8 mouse cellular contexts compared by ENCODE assay signal in the genomic region with DNA sequence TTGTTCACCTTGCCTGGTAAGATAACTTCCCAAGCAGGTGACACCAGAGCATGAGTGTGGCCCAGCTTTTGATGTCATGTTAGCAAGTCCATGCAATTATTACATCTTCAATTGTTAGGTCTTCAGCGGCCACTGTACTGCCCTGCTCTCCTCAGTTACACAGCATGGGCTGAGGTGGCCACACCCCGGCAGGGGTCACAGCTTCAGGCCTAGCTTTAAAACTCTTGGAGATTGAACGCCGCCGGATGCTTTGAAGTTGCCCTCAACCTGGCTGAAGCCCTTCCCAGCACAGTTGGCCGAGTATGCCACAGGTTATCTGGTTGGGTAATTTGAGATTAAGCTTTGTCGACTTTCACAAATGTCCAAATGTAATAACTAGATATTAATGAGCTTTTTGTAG. TPM values are rescaled to one million over a fixed set of nuclear protein-coding genes. Genes with fewer than 3 reads are reported as not detected.
DNase-seq lines count a peak whose midpoint lies in the region; ATAC-seq and TF ChIP-seq lines count a peak whose summit lies in the region.

No protein-coding gene starts in this region.

- no peak for TF ChIP-seq CTCF in olfactory bulb, adult 2 months (IDR thresholded peaks at IDR 0.05; ENCODE audit: insufficient read depth, low read depth, low read length)

- peak overlapping the region; percentile 82 for H3K4me3 ChIP-seq in heart, embryonic 16.5 days (ENCODE audit: low read length)
- peak overlapping the region; percentile 91 for H3K4me3 ChIP-seq in forebrain, embryonic 13.5 days
- peak overlapping the region; percentile 95 for H3K4me3 ChIP-seq in limb, embryonic 12.5 days (replicated peaks)
- peak overlapping the region; percentile 35 for H3K4me3 ChIP-seq in olfactory bulb, adult 2 months (ENCODE audit: insufficient read depth, low read depth, low read length)

- H3K27ac ChIP-seq in heart, embryonic 16.5 days (ENCODE audit: low read length) = no peak overlapping the region
- H3K27ac ChIP-seq in forebrain, embryonic 13.5 days = no peak overlapping the region
- no peak overlapping the region for H3K27ac ChIP-seq in limb, embryonic 12.5 days
- no peak overlapping the region for H3K27ac ChIP-seq in olfactory bulb, adult 2 months (ENCODE audit: insufficient read depth, low read depth, low read length)

- no peak for ATAC-seq in heart, embryonic 16.5 days (replicated peaks; ENCODE audit: extremely low read depth, insufficient read depth, low FRiP score)
- no peak for ATAC-seq in forebrain, embryonic 13.5 days
- no peak; the same call in 1 of the 2 replicates for ATAC-seq in limb, embryonic 12.5 days (ENCODE audit: insufficient number of reproducible peaks, insufficient read depth, low FRiP score, low TSS enrichment, low read depth)

- peaks cover 8% of the 10 kb centered on the region for H3K4me1 ChIP-seq in heart, embryonic 16.5 days (ENCODE audit: control insufficient read depth, insufficient read depth, low read length)
- peaks cover 25% of the 10 kb centered on the region for H3K4me1 ChIP-seq in forebrain, embryonic 13.5 days
- peaks cover 14% of the 10 kb centered on the region for H3K4me1 ChIP-seq in limb, embryonic 12.5 days (replicated peaks)
- peaks cover 14% of the 10 kb centered on the region for H3K4me1 ChIP-seq in olfactory bulb, adult 2 months (ENCODE audit: control insufficient read depth, insufficient read depth, low read length)

- no peaks in the 10 kb centered on the region for H3K27me3 ChIP-seq in heart, embryonic 16.5 days (ENCODE audit: control insufficient read depth, insufficient read depth, low read length)
- H3K27me3 ChIP-seq in forebrain, embryonic 13.5 days = no peaks in the 10 kb centered on the region
- H3K27me3 ChIP-seq in limb, embryonic 12.5 days = no peaks in the 10 kb centered on the region

- H3K9ac ChIP-seq in heart, embryonic 16.5 days (ENCODE audit: low read length) = peak overlapping the region; percentile 86
- H3K9ac ChIP-seq in forebrain, embryonic 13.5 days = peak overlapping the region; percentile 92
- peak overlapping the region; percentile 96 for H3K9ac ChIP-seq in limb, embryonic 12.5 days (replicated peaks)

- no peak for TF ChIP-seq POLR2A in olfactory bulb, adult 2 months (IDR thresholded peaks at IDR 0.05; ENCODE audit: insufficient read depth, low read depth, low read length)

- WGBS in heart, embryonic 16.5 days = 35% methylated on average over 7 of the region's 7 CpGs
- WGBS in forebrain, embryonic 13.5 days = 35% methylated on average over 7 of the region's 7 CpGs
- WGBS in limb, embryonic 12.5 days = 20% methylated on average over 7 of the region's 7 CpGs
- WGBS in olfactory bulb, adult 2 months = 35% methylated on average over 7 of the region's 7 CpGs

- H3K9me3 ChIP-seq in heart, embryonic 16.5 days (replicated peaks; ENCODE audit: control insufficient read depth, low read length) = no peaks in the 10 kb centered on the region
- H3K9me3 ChIP-seq in forebrain, embryonic 13.5 days (replicated peaks) = no peaks in the 10 kb centered on the region
- no peaks in the 10 kb centered on the region for H3K9me3 ChIP-seq in limb, embryonic 12.5 days

- H3K36me3 ChIP-seq in heart, embryonic 16.5 days (ENCODE audit: control insufficient read depth, insufficient read depth) = peaks cover 10% of the 10 kb centered on the region; the same call in 1 of the 2 replicates
- peaks cover 31% of the 10 kb centered on the region for H3K36me3 ChIP-seq in forebrain, embryonic 13.5 days (ENCODE audit: poor library complexity, severe bottlenecking)
- peaks cover 25% of the 10 kb centered on the region for H3K36me3 ChIP-seq in limb, embryonic 12.5 days

- peak overlapping the region; percentile 70 for H3K4me2 ChIP-seq in heart, embryonic 16.5 days (ENCODE audit: low read depth, low read length)
- peak overlapping the region; percentile 74 for H3K4me2 ChIP-seq in forebrain, embryonic 13.5 days
- H3K4me2 ChIP-seq in limb, embryonic 12.5 days = peak overlapping the region; percentile 65

- DNase-seq in heart, adult 18-20 months = no peak
- DNase-seq in Muller cell, postnatal 12 days (ENCODE audit: inconsistent ontology term) = peak; percentile 25
- DNase-seq in urinary bladder, postnatal 25 days (ENCODE audit: low spot score) = no peak
- no peak for DNase-seq in thymus, postnatal 4 days

RNA-seq across cellular contexts. Expression of gene Crls1, which starts 1.1 kb away (rescaled TPM):
- 5.5 and 5.6 TPM in 2 replicates for polyA plus RNA-seq in heart, embryonic 16.5 days (2015; fragmentation: Nextera tagmentation; extraction: Ambion mirVana)
- total RNA-seq in heart, adult 18-20 months (2021) = 10 to 100 TPM; 23.2 to 30.1 TPM
- polyA plus RNA-seq in forebrain, embryonic 13.5 days (2015; fragmentation: Nextera tagmentation; extraction: Ambion mirVana) = 9.8 and 10.1 TPM in 2 replicates
- 26.9 and 31.9 TPM in 2 replicates for polyA plus RNA-seq in limb, embryonic 12.5 days (2016; fragmentation: Nextera tagmentation; extraction: Ambion mirVana)
- not detected in 2 replicates for polyA plus RNA-seq in olfactory bulb, adult 2 months (2012; ENCODE audit: insufficient read depth, insufficient read length, low replicate concordance, missing spikeins)

RNA-seq across cellular contexts. Expression of gene Mcm8, which starts 31.6 kb away (rescaled TPM):
- polyA plus RNA-seq in heart, embryonic 16.5 days (2015; fragmentation: Nextera tagmentation; extraction: Ambion mirVana) = 8.7 and 10.0 TPM in 2 replicates
- total RNA-seq in heart, adult 18-20 months (2021) = 1 to 10 TPM; 3.1 to 3.5 TPM
- polyA plus RNA-seq in forebrain, embryonic 13.5 days (2015; fragmentation: Nextera tagmentation; extraction: Ambion mirVana) = 15.0 and 16.8 TPM in 2 replicates
- polyA plus RNA-seq in limb, embryonic 12.5 days (2016; fragmentation: Nextera tagmentation; extraction: Ambion mirVana) = 22.1 and 23.3 TPM in 2 replicates
- not detected in 2 replicates for polyA plus RNA-seq in olfactory bulb, adult 2 months (2012; ENCODE audit: insufficient read depth, insufficient read length, low replicate concordance, missing spikeins)

RNA-seq across cellular contexts. Expression of gene Trmt6, which starts 31.7 kb away (rescaled TPM):
- polyA plus RNA-seq in heart, embryonic 16.5 days (2015; fragmentation: Nextera tagmentation; extraction: Ambion mirVana) = 15.1 and 16.1 TPM in 2 replicates
- 1 to 10 TPM; 7.4 to 7.6 TPM for total RNA-seq in heart, adult 18-20 months (2021)
- 33.8 and 34.6 TPM in 2 replicates for polyA plus RNA-seq in forebrain, embryonic 13.5 days (2015; fragmentation: Nextera tagmentation; extraction: Ambion mirVana)
- 34.1 and 38.7 TPM in 2 replicates for polyA plus RNA-seq in limb, embryonic 12.5 days (2016; fragmentation: Nextera tagmentation; extraction: Ambion mirVana)
- not detected in 2 replicates for polyA plus RNA-seq in olfactory bulb, adult 2 months (2012; ENCODE audit: insufficient read depth, insufficient read length, low replicate concordance, missing spikeins)

RNA-seq across cellular contexts. Expression of gene Lrrn4, which starts 33.1 kb away (rescaled TPM):
- 9.6 and 11.3 TPM in 2 replicates for polyA plus RNA-seq in heart, embryonic 16.5 days (2015; fragmentation: Nextera tagmentation; extraction: Ambion mirVana)
- total RNA-seq in heart, adult 18-20 months (2021) = 1 to 10 TPM; 3.2 to 7.3 TPM
- polyA plus RNA-seq in forebrain, embryonic 13.5 days (2015; fragmentation: Nextera tagmentation; extraction: Ambion mirVana) = 0.04 and 0.15 TPM in 2 replicates
- 0.23 and 0.37 TPM in 2 replicates for polyA plus RNA-seq in limb, embryonic 12.5 days (2016; fragmentation: Nextera tagmentation; extraction: Ambion mirVana)
- polyA plus RNA-seq in olfactory bulb, adult 2 months (2012; ENCODE audit: insufficient read depth, insufficient read length, low replicate concordance, missing spikeins) = not detected in 2 replicates

Comparison
In these comparisons a context has a peak if more than half of its experiments do, and no peak if none do; other contexts are left out.
1. H3K4me3 ChIP-seq: peak in every context shown above with its lines; median percentile 95 in limb, embryonic 12.5 days; 91 in forebrain, embryonic 13.5 days; 82 in heart, embryonic 16.5 days; 35 in olfactory bulb, adult 2 months.